Mouse (Mus musculus): ENCODE results near the gene Fads1.

DNA sequence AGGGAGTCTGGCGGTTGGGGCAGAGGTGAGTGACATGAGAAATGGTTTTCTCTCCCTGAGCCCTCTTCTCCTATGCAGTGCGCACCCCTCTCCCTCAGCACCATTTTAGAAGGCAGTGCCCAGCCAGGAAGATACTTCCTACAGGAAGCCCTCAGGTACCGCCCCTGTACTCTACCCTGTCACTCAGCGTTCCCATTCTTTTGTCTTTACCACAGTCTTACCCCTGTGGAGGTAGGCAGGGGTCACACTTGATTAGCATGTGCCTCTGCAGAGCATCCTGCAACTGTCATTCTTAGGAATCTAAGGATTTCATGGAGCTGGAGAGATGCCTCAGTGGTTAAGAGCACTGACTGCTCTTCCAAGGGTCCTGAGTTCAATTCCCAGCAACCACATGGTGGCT lies 40.9 kb downstream of the Fads1 start:
- TF ChIP-seq CTCF (IDR thresholded peaks at IDR 0.05) (no peak), EP300 (IDR thresholded peaks at IDR 0.05) (no peak)
